13 mouse cellular contexts compared by ENCODE assay signal in genomic region chr10:49789711-49790110, GRCm38 (mm10). TPM values are rescaled to one million over a fixed set of nuclear protein-coding genes. Genes with fewer than 3 reads are reported as not detected.
DNase-seq lines count a peak whose midpoint lies in the region; ATAC-seq lines count a peak whose summit lies in the region.
"Had no signal": no experiment of that assay in that cellular context is flagged by ENCODE, and none has a peak within 500 bp of the region (broad histone marks: within the 10 kb centered on the region; RNA-seq: fewer than 3 reads in every experiment).

No protein-coding gene starts in this region.

- no peak overlapping the region for H3K4me3 ChIP-seq in neural tube, embryonic 12.5 days
- peak overlapping the region; percentile 80; the same call in 1 of the 2 replicates for H3K4me3 ChIP-seq in hindbrain, embryonic 14.5 days (replicated peaks; ENCODE audit: low read length)
- no peak overlapping the region for H3K4me3 ChIP-seq in liver, embryonic 12.5 days
- H3K4me3 ChIP-seq: erythroblast, embryonic 14.5 days; liver, embryonic 13.5 days had no signal

- H3K9me3 ChIP-seq in neural tube, embryonic 12.5 days = no peaks in the 10 kb centered on the region
- H3K9me3 ChIP-seq in hindbrain, embryonic 14.5 days (ENCODE audit: control insufficient read depth, low read length) = no peaks in the 10 kb centered on the region
- no peaks in the 10 kb centered on the region for H3K9me3 ChIP-seq in liver, embryonic 12.5 days (replicated peaks)
- H3K9me3 ChIP-seq: G1E; liver, embryonic 13.5 days had no signal

- peak overlapping the region; percentile 66; the same call in 1 of the 2 replicates for H3K4me2 ChIP-seq in neural tube, embryonic 12.5 days (replicated peaks)
- peak overlapping the region; percentile 59 for H3K4me2 ChIP-seq in hindbrain, embryonic 14.5 days (replicated peaks)
- H3K4me2 ChIP-seq in liver, embryonic 12.5 days = no peak overlapping the region
- H3K4me2 ChIP-seq: liver, embryonic 13.5 days had no signal

- H3K4me1 ChIP-seq in neural tube, embryonic 12.5 days = 0 out of 2 replicates have a peak, but pooled peaks cover 6% of the 10 kb centered on the region
- H3K4me1 ChIP-seq in hindbrain, embryonic 14.5 days (replicated peaks; ENCODE audit: control insufficient read depth, insufficient read depth, low read length) = peaks cover 23% of the 10 kb centered on the region
- H3K4me1 ChIP-seq in liver, embryonic 12.5 days = no peaks in the 10 kb centered on the region
- H3K4me1 ChIP-seq: liver, embryonic 13.5 days had no signal

- H3K27ac ChIP-seq in neural tube, embryonic 12.5 days = no peak overlapping the region
- no peak overlapping the region for H3K27ac ChIP-seq in hindbrain, embryonic 14.5 days
- H3K27ac ChIP-seq in liver, embryonic 12.5 days = no peak overlapping the region
- H3K27ac ChIP-seq: liver, embryonic 13.5 days; macrophage had no signal

- peak; percentile 11 for DNase-seq in embryo, embryonic 10 days (ENCODE audit: low spot score)
- DNase-seq in embryo, embryonic 9.5 days (ENCODE audit: extremely low spot score) = no peak
- DNase-seq in neural tube, embryonic 10.5 days (ENCODE audit: extremely low spot score, low spot score) = no peak
- no peak for DNase-seq in hindbrain, embryonic 14.5 days (ENCODE audit: low spot score)
- DNase-seq in urinary bladder, adult 18-20 months (ENCODE audit: low spot score in 2 of 2) = no peak
- DNase-seq in lung, postnatal 10 days = no peak
- DNase-seq: liver, embryonic 13.5 days had no signal

- H3K27me3 ChIP-seq in neural tube, embryonic 12.5 days (replicated peaks) = 0 out of 2 replicates have a peak, but pooled peaks cover 4% of the 10 kb centered on the region
- no peaks in the 10 kb centered on the region for H3K27me3 ChIP-seq in hindbrain, embryonic 14.5 days (ENCODE audit: control insufficient read depth, insufficient read depth, low read length)
- peaks cover 13% of the 10 kb centered on the region for H3K27me3 ChIP-seq in liver, embryonic 12.5 days (replicated peaks)

- no peak overlapping the region for H3K9ac ChIP-seq in neural tube, embryonic 12.5 days
- no peak overlapping the region for H3K9ac ChIP-seq in hindbrain, embryonic 14.5 days
- H3K9ac ChIP-seq in liver, embryonic 12.5 days = no peak overlapping the region
- H3K9ac ChIP-seq: liver, embryonic 13.5 days had no signal

- WGBS in neural tube, embryonic 12.5 days = 51% methylated on average over 4 of the region's 4 CpGs
- WGBS in hindbrain, embryonic 14.5 days = 46% methylated on average over 4 of the region's 4 CpGs
- 36% methylated on average over 4 of the region's 4 CpGs for WGBS in liver, embryonic 12.5 days (ENCODE audit: insufficient replicate concordance)

- ATAC-seq in neural tube, embryonic 12.5 days (ENCODE audit: low FRiP score, low read depth) = no peak
- ATAC-seq in hindbrain, embryonic 14.5 days (ENCODE audit: low FRiP score) = no peak
- no peak for ATAC-seq in liver, embryonic 12.5 days
- ATAC-seq: activated CD4-positive, CD25-positive, alpha-beta regulatory T cell, adult 4 months had no signal

- H3K36me3 ChIP-seq in neural tube, embryonic 12.5 days = no peaks in the 10 kb centered on the region
- no peaks in the 10 kb centered on the region for H3K36me3 ChIP-seq in hindbrain, embryonic 14.5 days (replicated peaks; ENCODE audit: control insufficient read depth, insufficient read depth)
- H3K36me3 ChIP-seq in liver, embryonic 12.5 days = no peaks in the 10 kb centered on the region
- H3K36me3 ChIP-seq: G1E; liver, embryonic 13.5 days had no signal

RNA-seq across cellular contexts. Expression of gene Grik2, which starts 1.1 kb away (rescaled TPM):
- polyA plus RNA-seq in neural tube, embryonic 12.5 days (2016; fragmentation: Nextera tagmentation; extraction: Ambion mirVana) = 17.0 and 20.3 TPM in 2 replicates
- 43.2 and 45.5 TPM in 2 replicates for polyA plus RNA-seq in hindbrain, embryonic 14.5 days (2014; fragmentation: Nextera tagmentation; extraction: Ambion mirVana)
- polyA plus RNA-seq in liver, embryonic 12.5 days (2016; fragmentation: Nextera tagmentation; extraction: Ambion mirVana) = 0.13 and 0.23 TPM in 2 replicates
- polyA plus RNA-seq: activated CD4-positive, CD25-positive, alpha-beta regulatory T cell, adult 4 months; erythroblast, embryonic 14.5 days; G1E; macrophage had no signal

Comparison
In these comparisons a context has a peak if more than half of its experiments do, and no peak if none do; other contexts are left out.
1. RNA of gene Grik2, which starts 1.1 kb away (polyA plus RNA-seq): 43.2 to 45.5 TPM in hindbrain, embryonic 14.5 days and 17.0 to 20.3 TPM in neural tube, embryonic 12.5 days; 0.13 to 0.23 TPM in liver, embryonic 12.5 days; every median in the first group is over 10 times any median in the second.